Mouse (Mus musculus): ENCODE measurements around the gene Evx1. TPM values are rescaled to one million over a fixed set of nuclear protein-coding genes. Genes with fewer than 3 reads are reported as not detected.

Evx1 gene
- polyA plus RNA-seq, 1 experiment from 2014 or later: not detected

- H3K4me2 ChIP-seq (replicated peaks; ENCODE audit: low read depth): no peak overlapping the region
- no peak overlapping the region for H3K9ac ChIP-seq (ENCODE audit: low read length)
- DNase-seq (ENCODE audit: low spot score) (no peak), ATAC-seq (ENCODE audit: low FRiP score, low TSS enrichment) (no peak)
- H3K9me3 ChIP-seq (ENCODE audit: control insufficient read depth, low read length): no peaks in the 10 kb centered on the region
- no peak for TF ChIP-seq EP300 (optimal IDR thresholded peaks at IDR 0.05)
- no peak for TF ChIP-seq CTCF (IDR thresholded peaks at IDR 0.05; ENCODE audit: low read depth)
- 64% methylated on average over 6 of the region's 6 CpGs for WGBS
- H3K4me3 ChIP-seq (ENCODE audit: low read depth, low read length): no peak overlapping the region
- no peak overlapping the region for H3K27ac ChIP-seq (replicated peaks)
- H3K36me3 ChIP-seq (ENCODE audit: control insufficient read depth, insufficient read depth, low read length): no peaks in the 10 kb centered on the region
- H3K27me3 ChIP-seq (ENCODE audit: control insufficient read depth, insufficient read depth, low read length): peaks cover 9% of the 10 kb centered on the region; the same call in 1 of the 2 replicates
- H3K4me1 ChIP-seq (replicated peaks; ENCODE audit: control insufficient read depth, insufficient read depth): no peaks in the 10 kb centered on the region; the same call in 1 of the 2 replicates
These were observed 18.7 kb upstream of the Evx1 start for GRCm38 (mm10) chr6:52294616-52295015.

DNA sequence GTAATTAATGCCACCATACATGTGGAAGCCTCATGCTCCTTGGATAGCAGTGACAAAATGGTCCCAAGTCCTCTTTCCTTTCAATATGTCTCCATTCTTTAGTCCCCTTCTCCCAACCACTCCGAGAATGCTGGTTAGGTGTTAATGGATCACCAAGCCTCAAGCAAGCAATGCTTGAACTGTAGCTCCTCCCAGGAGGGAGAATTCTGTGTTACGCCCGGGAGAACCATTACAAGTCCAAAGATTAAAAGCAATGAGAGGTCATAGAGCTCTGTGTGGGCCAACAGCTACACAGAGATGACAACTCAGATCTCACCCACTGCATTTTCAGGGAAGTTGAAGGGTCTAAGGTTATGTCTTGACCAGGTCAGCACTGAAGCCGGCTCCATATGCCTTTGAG, 14.8 kb upstream of the Evx1 start:
- H3K9me3 ChIP-seq (ENCODE audit: control insufficient read depth, low read length): no peaks in the 10 kb centered on the region
- TF ChIP-seq EP300 (optimal IDR thresholded peaks at IDR 0.05): no peak
- no peak for TF ChIP-seq CTCF (IDR thresholded peaks at IDR 0.05; ENCODE audit: low read depth)
- ATAC-seq (ENCODE audit: low FRiP score, low TSS enrichment): no peak
- H3K27me3 ChIP-seq (ENCODE audit: control insufficient read depth, insufficient read depth, low read length): peaks cover 3% of the 10 kb centered on the region; the same call in 1 of the 2 replicates
- no peak for DNase-seq (ENCODE audit: low spot score)
- no peaks in the 10 kb centered on the region for H3K4me1 ChIP-seq (replicated peaks; ENCODE audit: control insufficient read depth, insufficient read depth)
- no peak overlapping the region for H3K4me2 ChIP-seq (replicated peaks; ENCODE audit: low read depth)
- WGBS: 65% methylated on average over 4 of the region's 4 CpGs
- H3K36me3 ChIP-seq (ENCODE audit: control insufficient read depth, insufficient read depth, low read length): no peaks in the 10 kb centered on the region
- no peak overlapping the region for H3K27ac ChIP-seq (replicated peaks)
- H3K4me3 ChIP-seq (ENCODE audit: low read depth, low read length): no peak overlapping the region
- H3K9ac ChIP-seq (ENCODE audit: low read length): no peak overlapping the region

- H3K9me3 ChIP-seq (ENCODE audit: control insufficient read depth, low read length): no peaks in the 10 kb centered on the region
- DNase-seq (ENCODE audit: low spot score) (no peak), ATAC-seq (ENCODE audit: low FRiP score, low TSS enrichment) (no peak)
- H3K27me3 ChIP-seq (ENCODE audit: control insufficient read depth, insufficient read depth, low read length): no peaks in the 10 kb centered on the region; the same call in 1 of the 2 replicates
- no peaks in the 10 kb centered on the region for H3K4me1 ChIP-seq (replicated peaks; ENCODE audit: control insufficient read depth, insufficient read depth)
- no peak overlapping the region for H3K4me2 ChIP-seq (replicated peaks; ENCODE audit: low read depth)
- no peak overlapping the region for H3K4me3 ChIP-seq (ENCODE audit: low read depth, low read length)
- no peak overlapping the region for H3K9ac ChIP-seq (ENCODE audit: low read length)
- no peak overlapping the region for H3K27ac ChIP-seq (replicated peaks)
- WGBS: 62% methylated on average over 4 of the region's 4 CpGs
- no peak for TF ChIP-seq CTCF (IDR thresholded peaks at IDR 0.05; ENCODE audit: low read depth)
- no peak for TF ChIP-seq EP300 (optimal IDR thresholded peaks at IDR 0.05)
- no peaks in the 10 kb centered on the region for H3K36me3 ChIP-seq (ENCODE audit: control insufficient read depth, insufficient read depth, low read length)
These were observed 12.5 kb upstream of the Evx1 start for GRCm38 (mm10) chr6:52300806-52301205.

GRCm38 (mm10) chr6:52303426-52303825, 9.9 kb upstream of the Evx1 start:
- DNase-seq (ENCODE audit: low spot score): no peak
- Histone ChIP-seq H3K36me3 (ENCODE audit: control insufficient read depth, insufficient read depth, low read length) (no peaks in the 10 kb centered on the region), H3K4me1 (replicated peaks; ENCODE audit: control insufficient read depth, insufficient read depth) (no peaks in the 10 kb centered on the region), H3K4me2 (replicated peaks; ENCODE audit: low read depth) (no peak overlapping the region), H3K9me3 (ENCODE audit: control insufficient read depth, low read length) (no peaks in the 10 kb centered on the region), H3K27ac (replicated peaks) (no peak overlapping the region), H3K27me3 (ENCODE audit: control insufficient read depth, insufficient read depth, low read length) (peaks cover 6% of the 10 kb centered on the region; the same call in 1 of the 2 replicates), H3K9ac (ENCODE audit: low read length) (no peak overlapping the region), H3K4me3 (ENCODE audit: low read depth, low read length) (no peak overlapping the region)
- no peak for TF ChIP-seq EP300 (optimal IDR thresholded peaks at IDR 0.05)
- TF ChIP-seq CTCF (IDR thresholded peaks at IDR 0.05; ENCODE audit: low read depth): no peak
- WGBS: 57% methylated on average over 3 of the region's 3 CpGs
- no peak for ATAC-seq (ENCODE audit: low FRiP score, low TSS enrichment)

DNA sequence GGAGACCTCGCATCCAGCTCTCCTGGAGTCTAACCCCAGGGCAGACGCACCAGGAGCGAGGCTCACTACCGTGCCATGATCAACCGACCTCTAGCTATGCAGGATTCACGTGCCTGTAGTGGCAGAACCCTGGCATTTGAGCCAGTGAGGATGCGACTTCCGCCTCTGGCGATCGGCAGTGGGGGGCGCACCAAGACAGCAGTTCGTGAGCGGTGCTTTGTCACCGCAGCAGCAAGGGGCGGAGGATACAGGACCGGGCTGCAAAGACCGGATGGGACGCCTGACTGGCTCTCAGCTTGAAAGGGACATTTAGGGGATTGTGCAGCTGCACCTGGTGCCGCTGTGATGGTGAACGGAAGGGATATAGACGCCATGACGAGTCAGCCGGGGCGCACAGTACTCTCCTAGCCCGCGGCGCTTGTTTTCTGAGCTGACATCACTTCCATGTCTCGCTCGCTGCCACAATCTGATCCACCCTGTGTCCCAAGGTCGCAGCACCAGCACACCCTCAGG, 7.4 kb upstream of the Evx1 start:
- H3K9ac ChIP-seq (ENCODE audit: low read length): peak overlapping the region; percentile 8; the same call in 1 of the 2 replicates
- H3K27ac ChIP-seq (replicated peaks): no peak overlapping the region
- H3K36me3 ChIP-seq (ENCODE audit: control insufficient read depth, insufficient read depth, low read length): no peaks in the 10 kb centered on the region
- under 1% methylated on average over 30 of the region's 30 CpGs for WGBS
- peaks cover 17% of the 10 kb centered on the region; the same call in 1 of the 2 replicates for H3K27me3 ChIP-seq (ENCODE audit: control insufficient read depth, insufficient read depth, low read length)
- H3K4me3 ChIP-seq (ENCODE audit: low read depth, low read length): peak overlapping the region; percentile 40
- no peaks in the 10 kb centered on the region for H3K9me3 ChIP-seq (ENCODE audit: control insufficient read depth, low read length)
- peak; percentile 57 for DNase-seq (ENCODE audit: low spot score)
- peak; percentile 84 for TF ChIP-seq CTCF (IDR thresholded peaks at IDR 0.05; ENCODE audit: low read depth)
- no peak for TF ChIP-seq EP300 (optimal IDR thresholded peaks at IDR 0.05)
- peak overlapping the region; percentile 71 for H3K4me2 ChIP-seq (replicated peaks; ENCODE audit: low read depth)
- H3K4me1 ChIP-seq (replicated peaks; ENCODE audit: control insufficient read depth, insufficient read depth): no peaks in the 10 kb centered on the region
- peak; percentile 63; the same call in 1 of the 2 replicates for ATAC-seq (ENCODE audit: low FRiP score, low TSS enrichment)

GRCm38 (mm10) chr6:52309766-52310165, 3.5 kb upstream of the Evx1 start:
- H3K36me3 ChIP-seq (ENCODE audit: control insufficient read depth, insufficient read depth, low read length): no peaks in the 10 kb centered on the region
- no peak for DNase-seq (ENCODE audit: low spot score)
- H3K27me3 ChIP-seq (ENCODE audit: control insufficient read depth, insufficient read depth, low read length): peaks cover 35% of the 10 kb centered on the region
- H3K9ac ChIP-seq (ENCODE audit: low read length): no peak overlapping the region
- no peaks in the 10 kb centered on the region for H3K4me1 ChIP-seq (replicated peaks; ENCODE audit: control insufficient read depth, insufficient read depth)
- ATAC-seq (ENCODE audit: low FRiP score, low TSS enrichment): no peak
- no peak overlapping the region for H3K27ac ChIP-seq (replicated peaks)
- TF ChIP-seq CTCF (IDR thresholded peaks at IDR 0.05; ENCODE audit: low read depth): no peak
- TF ChIP-seq EP300 (optimal IDR thresholded peaks at IDR 0.05): no peak
- no peaks in the 10 kb centered on the region for H3K9me3 ChIP-seq (ENCODE audit: control insufficient read depth, low read length)
- 39% methylated on average over 10 of the region's 10 CpGs for WGBS
- no peak overlapping the region for H3K4me3 ChIP-seq (ENCODE audit: low read depth, low read length)
- no peak overlapping the region for H3K4me2 ChIP-seq (replicated peaks; ENCODE audit: low read depth)
